Mouse (Mus musculus): ENCODE measurements around the gene Tubb2a. TPM values are rescaled to one million over a fixed set of nuclear protein-coding genes. Genes with fewer than 3 reads are reported as not detected.
A peak's percentile ranks its signal among the peaks of the same experiment; 100 is the strongest.

Gene Tubb2a
- polyA plus RNA-seq, 1 experiment from 2014 or later = 136 TPM

GRCm38 (mm10) chr13:34050479-34050878, 27.3 kb downstream of the Tubb2a start:
- H3K9ac ChIP-seq = no peak overlapping the region
- no peaks in the 10 kb centered on the region for H3K9me3 ChIP-seq (replicated peaks)
- H3K27me3 ChIP-seq = no peaks in the 10 kb centered on the region
- H3K4me3 ChIP-seq = no peak overlapping the region
- WGBS = 90% methylated on average over 8 of the region's 8 CpGs
- H3K4me1 ChIP-seq (replicated peaks) = no peaks in the 10 kb centered on the region
- no peak overlapping the region for H3K4me2 ChIP-seq
- peaks cover 20% of the 10 kb centered on the region; the same call in 1 of the 2 replicates for H3K36me3 ChIP-seq
- H3K27ac ChIP-seq = no peak overlapping the region
- no peak for ATAC-seq (replicated peaks; ENCODE audit: insufficient number of reproducible peaks, insufficient read depth, low FRiP score, low read depth)

GRCm38 (mm10) chr13:34047526-34047925, 30.3 kb downstream of the Tubb2a start:
- no peaks in the 10 kb centered on the region for H3K27me3 ChIP-seq
- 87% methylated on average over 3 of the region's 3 CpGs for WGBS
- H3K4me3 ChIP-seq = no peak overlapping the region
- peaks cover 18% of the 10 kb centered on the region; the same call in 1 of the 2 replicates for H3K36me3 ChIP-seq
- no peak overlapping the region for H3K4me2 ChIP-seq
- no peak overlapping the region for H3K27ac ChIP-seq
- ATAC-seq (replicated peaks; ENCODE audit: insufficient number of reproducible peaks, insufficient read depth, low FRiP score, low read depth) = no peak
- H3K9me3 ChIP-seq (replicated peaks) = no peaks in the 10 kb centered on the region
- H3K9ac ChIP-seq = no peak overlapping the region
- no peaks in the 10 kb centered on the region for H3K4me1 ChIP-seq (replicated peaks)

- ATAC-seq (replicated peaks; ENCODE audit: insufficient number of reproducible peaks, insufficient read depth, low FRiP score, low read depth) = peak; percentile 78; the same call in 1 of the 2 replicates
- Histone ChIP-seq H3K4me1 (replicated peaks) (no peaks in the 10 kb centered on the region), H3K27ac (no peak overlapping the region), H3K27me3 (no peaks in the 10 kb centered on the region), H3K4me2 (no peak overlapping the region), H3K9ac (no peak overlapping the region), H3K4me3 (no peak overlapping the region), H3K36me3 (peaks cover 18% of the 10 kb centered on the region; the same call in 1 of the 2 replicates), H3K9me3 (replicated peaks) (no peaks in the 10 kb centered on the region)
- WGBS = 42% methylated on average over 11 of the region's 11 CpGs
Measured at GRCm38 (mm10) chr13:34046421-34047012, 31.3 kb downstream of the Tubb2a start.

- WGBS = 61% methylated on average over 5 of the region's 5 CpGs
- H3K27me3 ChIP-seq = no peaks in the 10 kb centered on the region
- H3K4me3 ChIP-seq = no peak overlapping the region
- peaks cover 18% of the 10 kb centered on the region; the same call in 1 of the 2 replicates for H3K36me3 ChIP-seq
- no peak overlapping the region for H3K4me2 ChIP-seq
- no peak overlapping the region for H3K9ac ChIP-seq
- no peak overlapping the region for H3K27ac ChIP-seq
- no peaks in the 10 kb centered on the region for H3K4me1 ChIP-seq (replicated peaks)
- no peak for ATAC-seq (replicated peaks; ENCODE audit: insufficient number of reproducible peaks, insufficient read depth, low FRiP score, low read depth)
- no peaks in the 10 kb centered on the region for H3K9me3 ChIP-seq (replicated peaks)
Measured at GRCm38 (mm10) chr13:34045511-34046249, 32.1 kb downstream of the Tubb2a start.

GRCm38 (mm10) chr13:34043716-34044393, 34.0 kb downstream of the Tubb2a start:
- H3K4me1 ChIP-seq (replicated peaks) = peaks cover 3% of the 10 kb centered on the region; the same call in 1 of the 2 replicates
- H3K4me2 ChIP-seq = no peak overlapping the region
- 64% methylated on average over 7 of the region's 7 CpGs for WGBS
- H3K27ac ChIP-seq = no peak overlapping the region
- H3K4me3 ChIP-seq = no peak overlapping the region
- ATAC-seq (replicated peaks; ENCODE audit: insufficient number of reproducible peaks, insufficient read depth, low FRiP score, low read depth) = no peak
- H3K9me3 ChIP-seq (replicated peaks) = no peaks in the 10 kb centered on the region
- peaks cover 8% of the 10 kb centered on the region; the same call in 1 of the 2 replicates for H3K36me3 ChIP-seq
- H3K9ac ChIP-seq = no peak overlapping the region
- no peaks in the 10 kb centered on the region for H3K27me3 ChIP-seq

GRCm38 (mm10) chr13:34040091-34040490, 37.7 kb downstream of the Tubb2a start:
- H3K4me1 ChIP-seq (replicated peaks) = peaks cover 17% of the 10 kb centered on the region
- no peak overlapping the region for H3K27ac ChIP-seq
- WGBS = 88% methylated on average over 3 of the region's 3 CpGs
- no peak overlapping the region for H3K4me3 ChIP-seq
- no peak overlapping the region for H3K9ac ChIP-seq
- H3K27me3 ChIP-seq = no peaks in the 10 kb centered on the region
- H3K4me2 ChIP-seq = no peak overlapping the region
- H3K36me3 ChIP-seq = no peaks in the 10 kb centered on the region
- H3K9me3 ChIP-seq (replicated peaks) = no peaks in the 10 kb centered on the region
- ATAC-seq (replicated peaks; ENCODE audit: insufficient number of reproducible peaks, insufficient read depth, low FRiP score, low read depth) = no peak

- 57% methylated on average over 8 of the region's 8 CpGs for WGBS
- no peak for ATAC-seq (replicated peaks; ENCODE audit: insufficient number of reproducible peaks, insufficient read depth, low FRiP score, low read depth)
Measured at GRCm38 (mm10) chr13:34038901-34039341, 38.9 kb downstream of the Tubb2a start.

GRCm38 (mm10) chr13:34038056-34038432, 39.8 kb downstream of the Tubb2a start:
- 45% methylated on average over 5 of the region's 5 CpGs for WGBS
- no peak for ATAC-seq (replicated peaks; ENCODE audit: insufficient number of reproducible peaks, insufficient read depth, low FRiP score, low read depth)

More at GRCm38 (mm10) chr13:34038901-34039341, 38.9 kb downstream of the Tubb2a start:
- Histone ChIP-seq H3K4me3 (peak overlapping the region; percentile 93; the same call in 1 of the 2 replicates), H3K4me1 (replicated peaks) (peaks cover 17% of the 10 kb centered on the region), H3K4me2 (peak overlapping the region; percentile 78), H3K9me3 (replicated peaks) (no peaks in the 10 kb centered on the region), H3K27ac (no peak overlapping the region), H3K36me3 (no peaks in the 10 kb centered on the region), H3K9ac (no peak overlapping the region), H3K27me3 (no peaks in the 10 kb centered on the region)

GRCm38 (mm10) chr13:34037172-34038055, 40.4 kb downstream of the Tubb2a start, which contains the start of gene Bphl:
Gene Bphl (plus strand): TSS chr13:34037597.
- Histone ChIP-seq H3K4me3 (peak within 1 kb of the TSS; percentile 93), H3K9ac (peak within 1 kb of the TSS; percentile 93), H3K27me3 (no peaks in the 10 kb centered on the region), H3K27ac (peak within 1 kb of the TSS; percentile 88), H3K36me3 (peaks cover 4% of the 10 kb centered on the region), H3K4me2 (peak within 1 kb of the TSS; percentile 78), H3K4me1 (replicated peaks) (peaks cover 17% of the 10 kb centered on the region), H3K9me3 (replicated peaks) (no peaks in the 10 kb centered on the region)
- ATAC-seq (replicated peaks; ENCODE audit: insufficient number of reproducible peaks, insufficient read depth, low FRiP score, low read depth) = peak; percentile 93
- under 1% methylated on average over 37 of the region's 37 CpGs for WGBS

More at GRCm38 (mm10) chr13:34038056-34038432, 39.8 kb downstream of the Tubb2a start:
- Histone ChIP-seq H3K27ac (peak overlapping the region; percentile 88), H3K27me3 (no peaks in the 10 kb centered on the region), H3K4me2 (peak overlapping the region; percentile 78), H3K9me3 (replicated peaks) (no peaks in the 10 kb centered on the region), H3K4me3 (peak overlapping the region; percentile 93), H3K4me1 (replicated peaks) (peaks cover 17% of the 10 kb centered on the region), H3K36me3 (no peaks in the 10 kb centered on the region; the same call in 1 of the 2 replicates), H3K9ac (peak overlapping the region; percentile 93)

GRCm38 (mm10) chr13:34036726-34037125, 41.1 kb downstream of the Tubb2a start:
- 73% methylated on average over 5 of the region's 5 CpGs for WGBS
- no peak for ATAC-seq (replicated peaks; ENCODE audit: insufficient number of reproducible peaks, insufficient read depth, low FRiP score, low read depth)

More at GRCm38 (mm10) chr13:34036726-34037125, 41.1 kb downstream of the Tubb2a start:
- H3K36me3 ChIP-seq = peaks cover 10% of the 10 kb centered on the region
- no peak overlapping the region for H3K4me2 ChIP-seq
- no peaks in the 10 kb centered on the region for H3K27me3 ChIP-seq
- H3K4me1 ChIP-seq (replicated peaks) = peaks cover 17% of the 10 kb centered on the region
- peak overlapping the region; percentile 88 for H3K27ac ChIP-seq
- no peaks in the 10 kb centered on the region for H3K9me3 ChIP-seq (replicated peaks)
- H3K4me3 ChIP-seq = no peak overlapping the region
- no peak overlapping the region; the same call in 1 of the 2 replicates for H3K9ac ChIP-seq
